Mouse (Mus musculus) cerebellum, postnatal 25 days (tissue): ENCODE measurements around the gene Fgf4.
A peak's percentile ranks its signal among the peaks of the same experiment; 100 is the strongest.

Experiments
- DNase-seq, 2 experiments: peaks; one replicate each; pipeline ENCODE4 v3.0.0; 2021; ENCODE audit warnings: mixed read lengths in 2 of 2

Gene Fgf4

GRCm38 (mm10) chr7:144847067-144847466, at the start of gene Fgf4:
Gene Fgf4 (plus strand): TSS chr7:144847367.
- no peak for DNase-seq

GRCm38 (mm10) chr7:144798471-144798870, 48.7 kb upstream of the Fgf4 start:
- peak; percentile 21 to 46 for DNase-seq

GRCm38 (mm10) chr7:144807036-144807435, 40.1 kb upstream of the Fgf4 start:
- no peak for DNase-seq

- DNase-seq, result no peak
These were observed 39.1 kb upstream of the Fgf4 start for GRCm38 (mm10) chr7:144807976-144808577.

- no peak for DNase-seq
These were observed 35.6 kb upstream of the Fgf4 start for GRCm38 (mm10) chr7:144811521-144811920.

- DNase-seq, result no peak
These were observed 25.3 kb upstream of the Fgf4 start for GRCm38 (mm10) chr7:144821901-144822300.

GRCm38 (mm10) chr7:144823988-144824387, 23.2 kb upstream of the Fgf4 start:
- DNase-seq, result peak; percentile 21 to 45

- no peak for DNase-seq
These were observed 18.8 kb upstream of the Fgf4 start for GRCm38 (mm10) chr7:144828369-144828768.

- no peak for DNase-seq
These were observed 9.2 kb upstream of the Fgf4 start, which contains the start of gene Fgf3 for GRCm38 (mm10) chr7:144837891-144838488. Gene Fgf3 (plus strand): TSS chr7:144838083.

- DNase-seq, result peak in 1 of 2 experiments; percentile 13
These were observed 8.4 kb upstream of the Fgf4 start for GRCm38 (mm10) chr7:144838522-144839503.

GRCm38 (mm10) chr7:144846158-144846557, 1.0 kb upstream of the Fgf4 start:
- peak in 1 of 2 experiments; percentile 53 for DNase-seq

GRCm38 (mm10) chr7:144851321-144851720, 4.2 kb downstream of the Fgf4 start:
- no peak for DNase-seq

- no peak for DNase-seq
These were observed 7.8 kb downstream of the Fgf4 start for GRCm38 (mm10) chr7:144854966-144855365.

- DNase-seq, result no peak
These were observed 10.0 kb downstream of the Fgf4 start for GRCm38 (mm10) chr7:144857158-144857557.

GRCm38 (mm10) chr7:144857826-144858342, 10.7 kb downstream of the Fgf4 start:
- no peak for DNase-seq

GRCm38 (mm10) chr7:144858702-144859101, 11.5 kb downstream of the Fgf4 start:
- no peak for DNase-seq

GRCm38 (mm10) chr7:144861056-144861768, 14.0 kb downstream of the Fgf4 start:
- peak in 1 of 2 experiments; percentile 6 for DNase-seq

GRCm38 (mm10) chr7:144861769-144862070, 14.6 kb downstream of the Fgf4 start:
- DNase-seq, result peak in 1 of 2 experiments; percentile 23

- peak; percentile 50 to 63 for DNase-seq
These were observed 15.0 kb downstream of the Fgf4 start for GRCm38 (mm10) chr7:144862126-144862525.

- DNase-seq, result no peak
These were observed 15.5 kb downstream of the Fgf4 start for GRCm38 (mm10) chr7:144862712-144863111.

GRCm38 (mm10) chr7:144863196-144863595, 16.0 kb downstream of the Fgf4 start:
- no peak for DNase-seq

GRCm38 (mm10) chr7:144864160-144864670, 17.0 kb downstream of the Fgf4 start:
- DNase-seq, result no peak
